Mouse (Mus musculus) heart, embryonic 15.5 days (tissue): ENCODE measurements at regions not wholly inside any gene's neighbourhood (a gene's known extent, or its start where the extent isn't known, plus 50 kb on each side); places are given as distances from the start of the nearest gene placed in this dataset.

Experiments
- ATAC-seq: fragments of 200-750 bp; cut with Nextera tagmentation; replicated peaks from 2 replicates; pipeline ENCODE4 v1.8.0; 2017; ENCODE audit warnings: low read depth, moderate TSS enrichment; ENCODE audit not compliant: insufficient number of reproducible peaks, insufficient read depth, low FRiP score
- H3K27ac ChIP-seq: fragments of 300-500 bp; sonication (generic); 2 replicates; pipeline ENCODE4 v1.5.1; 2015; ENCODE audit warnings: mild to moderate bottlenecking, inconsistent platforms
- H3K27me3 ChIP-seq: fragments of 300-500 bp; sonication (generic); 2 replicates; pipeline ENCODE4 v1.6.1; 2015; ENCODE audit warnings: inconsistent platforms
- H3K36me3 ChIP-seq: fragments of 300-500 bp; sonication (generic); 2 replicates; pipeline ENCODE4 v1.6.1; 2015; ENCODE audit warnings: mild to moderate bottlenecking, inconsistent platforms
- H3K4me1 ChIP-seq: fragments of 300-500 bp; sonication (generic); replicated peaks from 2 replicates; pipeline ENCODE4 v1.6.1; 2015; ENCODE audit warnings: inconsistent platforms
- H3K4me2 ChIP-seq: fragments of 300-500 bp; sonication (generic); 2 replicates; pipeline ENCODE4 v1.6.1; 2015; ENCODE audit warnings: inconsistent platforms, mild to moderate bottlenecking, moderate library complexity
- H3K4me3 ChIP-seq: fragments of 300-500 bp; sonication (generic); 2 replicates; pipeline ENCODE4 v1.5.1; 2015; ENCODE audit warnings: mild to moderate bottlenecking, inconsistent platforms
- H3K9ac ChIP-seq: fragments of 300-500 bp; sonication (generic); 2 replicates; pipeline ENCODE4 v1.6.1; 2015; ENCODE audit warnings: mild to moderate bottlenecking, inconsistent platforms
- H3K9me3 ChIP-seq: fragments of 300-500 bp; sonication (generic); replicated peaks from 2 replicates; pipeline ENCODE4 v1.6.1; 2016; ENCODE audit warnings: inconsistent platforms
- WGBS: fragments of 180-500 bp; shearing (Covaris S2); methylation state at CpG from one replicate; pipeline ENCODE4 v1.1.7; 2015; ENCODE audit warnings: mixed read lengths; 5-methylcytosine and 5-hydroxymethylcytosine counted together

- Histone ChIP-seq H3K4me1 (peaks cover 14% of the 10 kb centered on the region), H3K9me3 (no peaks in the 10 kb centered on the region), H3K4me3 (no peak overlapping the region), H3K36me3 (no peaks in the 10 kb centered on the region), H3K27ac (no peak overlapping the region), H3K9ac (no peak overlapping the region), H3K4me2 (no peak overlapping the region), H3K27me3 (no peaks in the 10 kb centered on the region)
- ATAC-seq: no peak
- 80% methylated on average over 13 of the region's 13 CpGs for WGBS
Measured at GRCm38 (mm10) chr6:117312891-117313781, 144.8 kb downstream of the Cxcl12 start.

DNA sequence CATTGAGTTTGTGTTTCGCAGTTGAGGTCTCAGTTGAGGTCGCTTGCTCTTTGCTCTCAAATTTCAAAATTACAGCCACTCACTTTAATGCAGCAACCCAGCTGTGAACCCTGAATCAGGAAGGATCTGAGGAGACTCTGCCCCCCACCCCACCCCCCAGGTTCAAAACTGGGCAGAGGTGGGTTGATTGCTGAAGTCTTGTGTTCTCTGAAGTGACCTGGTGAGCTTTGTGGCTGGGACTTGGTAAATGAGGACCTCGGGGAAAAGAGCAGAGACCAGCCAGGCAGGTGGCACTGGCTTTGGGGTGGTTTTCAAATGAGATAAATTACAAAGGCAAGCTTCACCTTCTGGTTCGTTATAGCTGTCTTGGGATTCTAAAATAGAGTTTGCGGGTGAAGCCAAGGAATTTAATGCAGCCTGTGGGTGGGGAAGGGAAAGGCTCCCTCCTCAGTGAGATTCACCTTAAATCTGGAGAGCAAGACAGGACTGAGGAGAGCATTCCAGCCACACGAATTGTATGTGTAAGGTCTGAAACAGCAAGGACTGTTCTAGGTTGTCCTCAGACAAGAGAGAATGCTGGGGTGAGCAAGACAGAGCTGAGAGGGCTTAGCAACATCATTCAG lies 145.7 kb downstream of the Cxcl12 start:
- no peak overlapping the region for H3K27ac ChIP-seq
- no peaks in the 10 kb centered on the region for H3K36me3 ChIP-seq
- no peak overlapping the region for H3K4me2 ChIP-seq
- no peak for ATAC-seq
- H3K9me3 ChIP-seq: no peaks in the 10 kb centered on the region
- WGBS: 52% methylated on average over 6 of the region's 6 CpGs
- no peak overlapping the region for H3K4me3 ChIP-seq
- H3K4me1 ChIP-seq: peaks cover 9% of the 10 kb centered on the region
- no peaks in the 10 kb centered on the region for H3K27me3 ChIP-seq
- no peak overlapping the region for H3K9ac ChIP-seq

DNA sequence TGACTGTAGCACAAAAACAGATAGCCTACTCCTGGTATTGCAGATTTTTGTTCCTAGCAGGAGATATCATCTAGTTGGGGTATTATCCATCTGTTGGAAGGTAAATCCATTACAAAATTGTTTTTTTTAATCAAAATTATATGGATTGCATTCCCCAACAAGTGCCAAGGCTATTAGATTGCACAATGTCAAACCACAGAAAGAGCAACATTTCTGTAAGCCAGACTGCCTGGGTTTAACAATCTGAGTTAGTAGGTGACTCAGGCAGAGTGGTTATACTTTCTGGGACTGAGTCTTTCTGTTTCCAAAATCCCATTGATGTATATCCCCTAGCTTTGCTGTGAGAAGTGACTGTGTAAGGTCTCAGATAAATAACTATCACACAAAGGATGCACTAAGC lies 155.0 kb downstream of the Cxcl12 start:
- H3K27me3 ChIP-seq: no peaks in the 10 kb centered on the region
- no peaks in the 10 kb centered on the region for H3K36me3 ChIP-seq
- no peak overlapping the region for H3K9ac ChIP-seq
- no peak overlapping the region for H3K4me3 ChIP-seq
- H3K27ac ChIP-seq: no peak overlapping the region
- ATAC-seq: no peak
- peaks cover 24% of the 10 kb centered on the region for H3K4me1 ChIP-seq
- no peak overlapping the region for H3K4me2 ChIP-seq
- no peaks in the 10 kb centered on the region for H3K9me3 ChIP-seq

DNA sequence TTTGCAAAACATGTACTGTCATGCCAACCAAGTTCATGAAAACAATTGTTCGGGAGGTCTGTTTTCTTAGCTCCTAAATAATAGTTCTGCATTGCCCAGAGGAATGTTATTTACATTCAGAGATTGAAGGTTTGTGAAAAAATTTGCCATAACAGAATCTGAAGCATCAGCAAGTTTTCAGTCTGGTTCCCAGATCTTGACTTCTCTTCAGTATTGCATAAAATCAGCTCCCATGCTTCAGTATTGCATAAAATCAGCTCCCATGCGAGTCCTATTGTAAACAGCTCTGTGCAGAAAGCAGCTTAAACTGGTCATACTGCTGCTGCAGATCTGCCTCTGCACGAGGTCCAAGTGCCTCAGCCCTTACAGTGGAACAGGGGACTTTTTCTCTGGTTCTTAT lies 155.5 kb downstream of the Cxcl12 start:
- Histone ChIP-seq H3K4me1 (peaks cover 27% of the 10 kb centered on the region), H3K27me3 (no peaks in the 10 kb centered on the region), H3K9ac (no peak overlapping the region), H3K4me3 (no peak overlapping the region), H3K4me2 (no peak overlapping the region), H3K9me3 (no peaks in the 10 kb centered on the region), H3K36me3 (no peaks in the 10 kb centered on the region), H3K27ac (no peak overlapping the region)
- 68% methylated on average over 3 of the region's 3 CpGs for WGBS
- ATAC-seq: no peak

GRCm38 (mm10) chr6:117326835-117327775 lies 158.8 kb downstream of the Cxcl12 start:
- Histone ChIP-seq H3K4me2 (no peak overlapping the region), H3K27me3 (no peaks in the 10 kb centered on the region), H3K9ac (no peak overlapping the region), H3K4me1 (peaks cover 47% of the 10 kb centered on the region), H3K27ac (peak overlapping the region; percentile 47), H3K9me3 (no peaks in the 10 kb centered on the region), H3K4me3 (no peak overlapping the region), H3K36me3 (no peaks in the 10 kb centered on the region)
- WGBS: 58% methylated on average over 18 of the region's 18 CpGs
- ATAC-seq: peak; percentile 58

DNA sequence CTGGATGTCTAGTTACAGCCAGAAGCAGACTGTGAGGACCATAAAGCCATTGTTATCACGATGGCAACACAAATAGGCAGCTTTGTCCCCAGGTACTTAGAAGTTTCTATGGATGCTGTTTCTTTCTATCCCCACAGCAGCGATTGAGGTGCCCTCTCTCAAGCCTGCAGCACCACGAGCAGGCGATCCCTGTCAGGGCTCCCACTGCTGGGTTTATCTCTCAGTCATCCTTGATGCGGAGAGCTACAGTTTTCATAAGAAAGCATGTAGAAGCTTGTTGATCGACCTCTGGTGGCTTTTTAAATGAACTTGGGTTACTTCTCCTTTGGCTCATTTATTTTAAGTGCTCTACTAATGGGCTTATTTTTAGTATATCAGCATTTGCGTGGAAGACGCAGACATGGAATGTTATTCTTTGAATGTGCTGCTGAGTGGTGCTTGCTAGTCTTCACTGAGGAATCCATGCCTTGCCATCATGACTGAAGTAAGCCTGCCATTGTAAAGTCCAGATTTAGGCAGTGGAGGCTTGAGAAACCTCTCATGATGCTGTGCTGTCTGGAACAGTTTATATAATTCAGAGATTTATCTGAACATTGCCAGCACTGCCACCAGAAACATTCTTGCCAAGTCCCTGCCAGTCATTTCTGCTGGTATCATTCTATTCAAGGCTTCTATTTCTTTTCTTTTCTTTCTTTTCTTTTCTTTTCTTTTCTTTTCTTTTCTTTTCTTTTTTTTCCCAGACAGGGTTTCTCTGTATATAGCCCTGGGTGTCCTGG lies 161.0 kb downstream of the Cxcl12 start:
- WGBS: 27% methylated on average over 8 of the region's 8 CpGs
- peak; percentile 39; the same call in 1 of the 2 replicates for ATAC-seq
- H3K4me2 ChIP-seq: peak overlapping the region; percentile 19
- peaks cover 52% of the 10 kb centered on the region for H3K4me1 ChIP-seq
- H3K4me3 ChIP-seq: no peak overlapping the region
- H3K27me3 ChIP-seq: no peaks in the 10 kb centered on the region
- H3K9me3 ChIP-seq: no peaks in the 10 kb centered on the region
- H3K27ac ChIP-seq: peak overlapping the region; percentile 64
- H3K9ac ChIP-seq: no peak overlapping the region
- H3K36me3 ChIP-seq: no peaks in the 10 kb centered on the region

- H3K4me2 ChIP-seq: no peak overlapping the region
- no peak overlapping the region for H3K4me3 ChIP-seq
- H3K36me3 ChIP-seq: no peaks in the 10 kb centered on the region
- H3K4me1 ChIP-seq: peaks cover 48% of the 10 kb centered on the region
- H3K27me3 ChIP-seq: no peaks in the 10 kb centered on the region
- H3K27ac ChIP-seq: peak overlapping the region; percentile 64
- WGBS: 63% methylated on average over 6 of the region's 6 CpGs
- ATAC-seq: no peak
- no peak overlapping the region for H3K9ac ChIP-seq
- no peaks in the 10 kb centered on the region for H3K9me3 ChIP-seq
Measured at GRCm38 (mm10) chr6:117330198-117330597, 161.9 kb downstream of the Cxcl12 start.

DNA sequence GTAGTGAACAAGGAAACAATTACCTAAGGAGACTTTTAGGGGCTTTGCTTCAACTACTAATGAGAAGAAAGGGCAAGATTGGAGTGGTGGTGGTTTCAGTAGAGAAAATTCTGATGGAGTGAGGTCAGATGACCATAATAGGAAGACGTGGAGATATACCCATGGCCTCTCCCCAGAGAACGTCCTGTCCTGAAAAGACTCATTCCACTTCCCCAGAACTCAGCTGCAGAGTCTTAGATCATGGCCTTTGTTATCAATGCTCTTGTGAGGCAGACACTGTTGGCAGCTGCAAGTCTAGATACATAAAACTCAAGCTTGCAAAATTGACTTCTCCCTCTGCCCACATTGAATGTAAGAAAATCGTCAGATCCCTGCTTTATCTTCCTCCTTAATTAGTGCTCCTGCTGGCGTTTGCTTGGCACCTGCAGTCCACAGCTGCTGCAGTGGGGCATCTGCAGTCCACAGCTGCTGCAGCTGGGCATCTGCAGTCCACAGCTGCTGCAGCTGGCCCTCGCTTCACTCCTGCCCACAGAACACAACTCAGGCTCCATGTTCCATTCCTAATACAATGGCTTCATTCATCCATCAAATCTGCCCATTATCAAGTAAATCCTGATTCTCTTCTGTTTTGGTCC lies 162.5 kb downstream of the Cxcl12 start:
- Histone ChIP-seq H3K27ac (peak overlapping the region; percentile 64), H3K27me3 (no peaks in the 10 kb centered on the region), H3K9me3 (no peaks in the 10 kb centered on the region), H3K4me2 (no peak overlapping the region), H3K9ac (no peak overlapping the region), H3K36me3 (no peaks in the 10 kb centered on the region), H3K4me1 (peaks cover 47% of the 10 kb centered on the region), H3K4me3 (no peak overlapping the region)
- whole genome bisulfite sequencing: 31% methylated on average over 5 of the region's 5 CpGs
- ATAC-seq: no peak

DNA sequence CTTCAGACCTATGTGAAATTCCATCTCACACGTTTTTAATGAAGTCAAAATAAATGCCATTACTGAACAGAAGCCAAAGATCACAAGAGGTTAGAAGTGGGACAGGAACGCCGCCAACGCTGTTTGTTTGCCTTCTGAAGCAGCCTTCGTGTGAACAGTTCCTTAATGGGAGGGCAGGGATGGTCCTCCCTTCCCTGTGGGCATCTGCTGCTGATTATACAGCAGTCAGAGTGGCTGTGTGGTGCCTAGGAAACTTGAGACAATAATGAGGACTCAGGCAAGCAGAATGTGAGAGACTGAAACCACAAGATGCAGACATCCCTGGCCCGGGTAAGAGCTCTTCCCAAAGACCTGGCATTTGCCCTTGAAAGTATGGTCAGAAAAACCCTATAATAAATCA lies 164.3 kb downstream of the Cxcl12 start:
- no peak for ATAC-seq
- Histone ChIP-seq H3K4me2 (no peak overlapping the region), H3K4me1 (peaks cover 34% of the 10 kb centered on the region), H3K27ac (no peak overlapping the region), H3K9me3 (no peaks in the 10 kb centered on the region), H3K36me3 (no peaks in the 10 kb centered on the region), H3K27me3 (no peaks in the 10 kb centered on the region), H3K4me3 (no peak overlapping the region), H3K9ac (no peak overlapping the region)
- 41% methylated on average over 6 of the region's 6 CpGs for WGBS

DNA sequence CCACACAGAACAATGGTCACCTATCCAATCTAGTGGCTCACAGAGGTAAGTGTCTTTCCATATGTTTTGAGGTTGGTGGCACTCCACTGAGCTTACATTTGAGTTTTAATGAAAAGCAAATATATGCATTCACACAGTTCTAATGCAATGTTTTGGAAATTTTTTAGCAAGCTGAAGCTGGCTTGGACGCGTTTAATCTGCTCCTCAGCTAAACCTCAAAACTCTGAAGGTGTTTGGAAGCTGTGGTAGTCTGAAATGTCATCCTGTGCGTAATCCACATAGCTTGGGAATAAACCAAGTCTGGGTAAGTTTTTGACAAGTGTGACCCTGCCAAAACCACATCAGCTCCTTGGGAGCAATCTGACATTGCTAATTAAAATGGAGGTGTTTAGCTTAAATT lies 173.8 kb downstream of the Cxcl12 start:
- Histone ChIP-seq H3K4me3 (no peak overlapping the region), H3K9ac (no peak overlapping the region), H3K4me1 (no peaks in the 10 kb centered on the region), H3K36me3 (no peaks in the 10 kb centered on the region), H3K4me2 (no peak overlapping the region), H3K27ac (no peak overlapping the region), H3K27me3 (no peaks in the 10 kb centered on the region), H3K9me3 (no peaks in the 10 kb centered on the region)
- 88% methylated on average over 3 of the region's 3 CpGs for WGBS
- ATAC-seq: no peak
